Mouse (Mus musculus) CH12.LX (cell line): ENCODE measurements at regions not wholly inside any gene's neighbourhood (a gene's known extent, or its start where the extent isn't known, plus 50 kb on each side); places are given as distances from the start of the nearest gene placed in this dataset.
"Not testable (repeated sequence)": the region's sequence is repeated elsewhere in the genome, so short reads cannot be mapped to it uniquely, and the experiment has no call there.

Experiments
- CTCF ChIP-seq, 2 experiments: IDR thresholded peaks in 1 of 2; conservative IDR thresholded peaks in 1 of 2; 2 replicates each; pipeline ENCODE4 v1.5.1; 2011 to 2012; ENCODE audit warnings: low read depth in 2 of 2, low read length in 2 of 2, improper control_type of control experiment in 1 of 2, inconsistent platforms in 1 of 2, mild to moderate bottlenecking in 1 of 2, moderate library complexity in 1 of 2
- SMC3 ChIP-seq: IDR thresholded peaks from 2 replicates; pipeline ENCODE4 v1.6.1; 2011; ENCODE audit warnings: low read depth, low read length, improper control_type of control experiment

- TF ChIP-seq CTCF (conservative IDR thresholded peaks at IDR 0.05 in 1 of 2, IDR thresholded peaks at IDR 0.05 in 1 of 2; ENCODE audit: low read depth in 2 of 2, low read length in 2 of 2); SMC3: not testable (repeated sequence)
These were observed 674.9 kb downstream of the Fam19a2 start for GRCm38 (mm10) chr10:123938732-123939131.
